ENCODE assay signal across 26 mouse cellular contexts in genomic region chr3:101275636-101276300, GRCm38 (mm10). TPM values are rescaled to one million over a fixed set of nuclear protein-coding genes. Genes with fewer than 3 reads are reported as not detected.
DNase-seq lines count a peak whose midpoint lies in the region; TF ChIP-seq lines count a peak whose summit lies in the region.
"Had no signal": no experiment of that assay in that cellular context is flagged by ENCODE, and none has a peak within 500 bp of the region (broad histone marks: within the 10 kb centered on the region; RNA-seq: fewer than 3 reads in every experiment).

No protein-coding gene starts in this region.

- TF ChIP-seq POLR2A in spleen, adult 2 months (IDR thresholded peaks at IDR 0.05; ENCODE audit: low read depth, low read length): no peak

- H3K36me3 ChIP-seq in spleen, adult 2 months (ENCODE audit: control insufficient read depth, insufficient read depth, low read length): peaks cover 27% of the 10 kb centered on the region
- H3K36me3 ChIP-seq: embryonic facial prominence, embryonic 12.5 days; embryonic facial prominence, embryonic 15.5 days; G1E; heart, embryonic 12.5 days; heart, embryonic 15.5 days; hindbrain, embryonic 10.5 days; hindbrain, embryonic 13.5 days had no signal

- H3K27me3 ChIP-seq in spleen, adult 2 months (ENCODE audit: control insufficient read depth, insufficient read depth, low read length): no peaks in the 10 kb centered on the region
- H3K27me3 ChIP-seq: CH12.LX; embryonic facial prominence, embryonic 12.5 days; embryonic facial prominence, embryonic 15.5 days; heart, embryonic 12.5 days; heart, embryonic 15.5 days; hindbrain, embryonic 13.5 days had no signal

- 65% methylated on average over 16 of the region's 16 CpGs for WGBS in spleen, adult 2 months

- DNase-seq in heart, adult 11 months: peak; percentile 82
- no peak for DNase-seq in heart, adult 18-20 months
- no peak for DNase-seq in spleen, adult 2 months (ENCODE audit: low read depth in 1 of 2, low spot score in 2 of 2)
- no peak for DNase-seq in spleen, adult 18-20 months
- DNase-seq in thymus, postnatal 4 days: peak; percentile 54
- DNase-seq in thymus, adult 18-20 months: no peak
- DNase-seq in MN1 (ENCODE audit: low spot score): no peak
- DNase-seq: adrenal gland, adult 2 months; adrenal gland, postnatal 14 days; cerebellum, adult 11 months; cerebellum, adult 2 months; cerebellum, adult 9-11 months; cerebellum, postnatal 25 days; forebrain, postnatal 0 days; gastrocnemius, postnatal 25 days; heart, postnatal 36 days had no signal

- peak overlapping the region; percentile 85 for H3K27ac ChIP-seq in spleen, adult 2 months (ENCODE audit: insufficient read depth, low read length)
- H3K27ac ChIP-seq: embryonic facial prominence, embryonic 12.5 days; embryonic facial prominence, embryonic 15.5 days; heart, embryonic 15.5 days; hindbrain, embryonic 10.5 days; hindbrain, embryonic 13.5 days had no signal

- no peak for TF ChIP-seq CTCF in spleen, adult 2 months (IDR thresholded peaks at IDR 0.05; ENCODE audit: extremely low read depth, insufficient read depth, insufficient read length, insufficient replicate concordance)

- H3K4me1 ChIP-seq in spleen, adult 2 months (ENCODE audit: control insufficient read depth, insufficient read depth, insufficient read length): peaks cover 59% of the 10 kb centered on the region

- no peak overlapping the region for H3K4me3 ChIP-seq in spleen, adult 2 months (ENCODE audit: extremely low read depth, insufficient read depth, insufficient read length)
- H3K4me3 ChIP-seq: embryonic facial prominence, embryonic 12.5 days; embryonic facial prominence, embryonic 15.5 days; heart, embryonic 12.5 days; heart, embryonic 15.5 days; hindbrain, embryonic 10.5 days; hindbrain, embryonic 13.5 days had no signal

RNA-seq across cellular contexts. Expression of gene Cd2, which starts 12.0 kb away (rescaled TPM):
- 1 to 10 TPM in 1 of 2 experiments, under 1 TPM in 1; 0.32 to 4.6 TPM for total RNA-seq in heart, adult 18-20 months (2021)
- polyA plus RNA-seq in spleen, adult 2 months (2012; rRNA removed): 38.2 and 50.2 TPM in 2 replicates
- total RNA-seq: forebrain, postnatal 0 days; gastrocnemius, adult 8-10 months had no signal
- polyA plus RNA-seq: embryonic facial prominence, embryonic 12.5 days; forebrain, embryonic 11.5 days; G1E; heart, embryonic 12.5 days; hindbrain, embryonic 13.5 days had no signal

Comparison
In these comparisons a context has a peak if more than half of its experiments do, and no peak if none do; other contexts are left out.
1. DNase-seq: peak in heart, adult 11 months (single experiment) and thymus, postnatal 4 days (single experiment); none in heart, adult 18-20 months (0 of 2), spleen, adult 2 months (0 of 2), spleen, adult 18-20 months (0 of 2), thymus, adult 18-20 months (0 of 2) and MN1 (single experiment).